Mouse (Mus musculus) myocyte (in vitro differentiated cells): ENCODE measurements around the gene Ankrd13b. TPM values are rescaled to one million over a fixed set of nuclear protein-coding genes. Genes with fewer than 3 reads are reported as not detected.

Experiments
- H3K27me3 ChIP-seq: one replicate; pipeline ENCODE4 v1.6.1; 2011; ENCODE audit not compliant: control insufficient read depth, insufficient read depth, insufficient read length
- H3K36me3 ChIP-seq: one replicate; pipeline ENCODE4 v1.6.1; 2011; ENCODE audit not compliant: control insufficient read depth, insufficient read depth
- H3K4me2 ChIP-seq: one replicate; pipeline ENCODE4 v1.6.1; 2011; ENCODE audit warnings: low read depth, control low read depth
- H3K4me3 ChIP-seq: one replicate; pipeline ENCODE4 v1.5.1; 2011; ENCODE audit warnings: mild to moderate bottlenecking, control low read depth, moderate library complexity
- H3K79me2 ChIP-seq: one replicate; pipeline ENCODE4 v1.6.1; 2011; ENCODE audit not compliant: control insufficient read depth, insufficient read depth
- H3ac ChIP-seq: one replicate; pipeline ENCODE4 v1.6.1; 2011; ENCODE audit not compliant: control insufficient read depth, insufficient read length
- CEBPB ChIP-seq: IDR thresholded peaks from 2 replicates; pipeline ENCODE4 v1.6.1; 2011; ENCODE audit warnings: mild to moderate bottlenecking, moderate library complexity; ENCODE audit not compliant: poor library complexity, insufficient read depth, severe bottlenecking
- E2F4 ChIP-seq: IDR thresholded peaks from one replicate; pipeline ENCODE4 v1.6.1; 2011; ENCODE audit warnings: mild to moderate bottlenecking, control low read depth, moderate library complexity; ENCODE audit not compliant: insufficient read depth
- MAX ChIP-seq: IDR thresholded peaks from one replicate; pipeline ENCODE4 v1.6.1; 2011; ENCODE audit warnings: low read depth, mild to moderate bottlenecking, control low read depth
- MYOD1 ChIP-seq, 3 experiments: IDR thresholded peaks; one replicate each; pipeline ENCODE4 v1.6.1; 2011; ENCODE audit warnings: control low read depth in 2 of 3, low read depth in 2 of 3, mild to moderate bottlenecking in 2 of 3, moderate library complexity in 1 of 3; ENCODE audit not compliant: insufficient read length in 2 of 3, control insufficient read depth in 1 of 3
- MYOG ChIP-seq, 3 experiments: IDR thresholded peaks; one replicate each; pipeline ENCODE4 v1.6.1; 2011; ENCODE audit warnings: control low read depth in 2 of 3, low read depth in 2 of 3, mild to moderate bottlenecking in 2 of 3; ENCODE audit not compliant: insufficient read length in 2 of 3, control insufficient read depth in 1 of 3, insufficient read depth in 1 of 3
- POLR2A ChIP-seq: IDR thresholded peaks from one replicate; pipeline ENCODE4 v1.6.1; 2011; ENCODE audit warnings: low read depth, mild to moderate bottlenecking, control low read depth, moderate library complexity; ENCODE audit not compliant: insufficient read length
- POLR2AphosphoS2 ChIP-seq: IDR thresholded peaks from one replicate; pipeline ENCODE4 v1.6.1; 2011; ENCODE audit warnings: low read depth, control low read depth; ENCODE audit not compliant: insufficient read length
- REST ChIP-seq: IDR thresholded peaks from one replicate; pipeline ENCODE4 v1.6.1; 2011; ENCODE audit warnings: mild to moderate bottlenecking, control low read depth, moderate library complexity; ENCODE audit not compliant: insufficient read depth, insufficient read length
- SRF ChIP-seq: IDR thresholded peaks from one replicate; pipeline ENCODE4 v1.6.1; 2011; ENCODE audit warnings: low read depth; ENCODE audit not compliant: control insufficient read depth, insufficient read length
- TCF12 ChIP-seq: IDR thresholded peaks from one replicate; pipeline ENCODE4 v1.6.1; 2011; ENCODE audit warnings: mild to moderate bottlenecking, control low read depth; ENCODE audit not compliant: poor library complexity, insufficient read depth, severe bottlenecking
- TCF3 ChIP-seq: IDR thresholded peaks from one replicate; pipeline ENCODE4 v1.6.1; 2011; ENCODE audit warnings: low read depth, control low read depth; ENCODE audit not compliant: insufficient read length
- USF1 ChIP-seq: IDR thresholded peaks from one replicate; pipeline ENCODE4 v1.6.1; 2011; ENCODE audit warnings: low read depth, mild to moderate bottlenecking, control low read depth, moderate library complexity
- polyA plus RNA-seq: library from polyadenylated mRNA; unstranded; fragments of >200 nt; fragmentation: generic; extraction: Trizol; gene quantifications from one replicate; pipeline ENCODE4 v1.2.1, GENCODE M21; 2012; ENCODE audit warnings: missing spikeins

Gene Ankrd13b
- polyA plus RNA-seq, 1 experiment = 46.0 TPM

GRCm38 (mm10) chr11:77485229-77485628, 4.2 kb downstream of the Ankrd13b start:
- H3K27me3 ChIP-seq = no peaks in the 10 kb centered on the region
- no peak overlapping the region for H3K4me2 ChIP-seq
- no peak for TF ChIP-seq SRF
- TF ChIP-seq TCF12 = no peak
- no peak for TF ChIP-seq MYOD1 (IDR thresholded peaks at IDR 0.05; ENCODE audit: control insufficient read depth in 1 of 3, insufficient read length in 2 of 3, low read depth in 2 of 3)
- TF ChIP-seq REST = no peak
- TF ChIP-seq POLR2A = no peak
- TF ChIP-seq MYOG (IDR thresholded peaks at IDR 0.05; ENCODE audit: control insufficient read depth in 1 of 3, insufficient read depth in 1 of 3, insufficient read length in 2 of 3, low read depth in 2 of 3) = no peak
- no peak for TF ChIP-seq POLR2AphosphoS2
- no peak for TF ChIP-seq USF1
- TF ChIP-seq E2F4 = no peak
- TF ChIP-seq MAX = no peak
- no peak for TF ChIP-seq CEBPB
- TF ChIP-seq TCF3 = no peak
- no peak overlapping the region for H3ac ChIP-seq
- no peaks in the 10 kb centered on the region for H3K36me3 ChIP-seq
- H3K79me2 ChIP-seq = peaks cover 82% of the 10 kb centered on the region
- no peak overlapping the region for H3K4me3 ChIP-seq

GRCm38 (mm10) chr11:77483510-77484255, 5.8 kb downstream of the Ankrd13b start:
- no peak overlapping the region for H3ac ChIP-seq
- no peaks in the 10 kb centered on the region for H3K36me3 ChIP-seq
- TF ChIP-seq TCF3 = no peak
- TF ChIP-seq E2F4 = no peak
- H3K27me3 ChIP-seq = no peaks in the 10 kb centered on the region
- H3K79me2 ChIP-seq = peaks cover 84% of the 10 kb centered on the region
- H3K4me2 ChIP-seq = peak overlapping the region; percentile 65
- no peak overlapping the region for H3K4me3 ChIP-seq

- Histone ChIP-seq H3K4me2 (peak overlapping the region; percentile 65), H3K36me3 (no peaks in the 10 kb centered on the region), H3ac (no peak overlapping the region), H3K79me2 (peaks cover 79% of the 10 kb centered on the region), H3K27me3 (no peaks in the 10 kb centered on the region), H3K4me3 (no peak overlapping the region)
- TF ChIP-seq MAX (no peak), USF1 (no peak), MYOG (IDR thresholded peaks at IDR 0.05; ENCODE audit: control insufficient read depth in 1 of 3, insufficient read depth in 1 of 3, insufficient read length in 2 of 3, low read depth in 2 of 3) (no peak), TCF3 (no peak), MYOD1 (IDR thresholded peaks at IDR 0.05; ENCODE audit: control insufficient read depth in 1 of 3, insufficient read length in 2 of 3, low read depth in 2 of 3) (no peak), POLR2A (no peak), E2F4 (no peak), REST (no peak), TCF12 (no peak), CEBPB (no peak), POLR2AphosphoS2 (no peak), SRF (no peak)
Observed at GRCm38 (mm10) chr11:77483043-77483442, 6.4 kb downstream of the Ankrd13b start.

GRCm38 (mm10) chr11:77476895-77477294, 12.6 kb downstream of the Ankrd13b start:
- Histone ChIP-seq H3K4me3 (no peak overlapping the region), H3K4me2 (no peak overlapping the region), H3K79me2 (peaks cover 24% of the 10 kb centered on the region), H3K27me3 (no peaks in the 10 kb centered on the region), H3ac (no peak overlapping the region), H3K36me3 (peaks cover 3% of the 10 kb centered on the region)
- TF ChIP-seq USF1 = no peak
- no peak for TF ChIP-seq TCF12
- TF ChIP-seq MAX = no peak
- no peak for TF ChIP-seq MYOG (IDR thresholded peaks at IDR 0.05; ENCODE audit: control insufficient read depth in 1 of 3, insufficient read depth in 1 of 3, insufficient read length in 2 of 3, low read depth in 2 of 3)
- TF ChIP-seq E2F4 = no peak
- no peak for TF ChIP-seq SRF

GRCm38 (mm10) chr11:77476216-77476615, 13.3 kb downstream of the Ankrd13b start:
- peak in 2 of 3 experiments; percentile 29 to 49 for TF ChIP-seq MYOG (IDR thresholded peaks at IDR 0.05; ENCODE audit: control insufficient read depth in 1 of 3, insufficient read depth in 1 of 3, insufficient read length in 2 of 3, low read depth in 2 of 3)
- no peak for TF ChIP-seq TCF12
- no peak for TF ChIP-seq CEBPB
- no peak for TF ChIP-seq E2F4
- TF ChIP-seq MYOD1 (IDR thresholded peaks at IDR 0.05; ENCODE audit: control insufficient read depth in 1 of 3, insufficient read length in 2 of 3, low read depth in 2 of 3) = peak in 1 of 3 experiments; percentile 47
- no peak for TF ChIP-seq USF1
- no peak for TF ChIP-seq SRF
- H3ac ChIP-seq = no peak overlapping the region
- no peaks in the 10 kb centered on the region for H3K27me3 ChIP-seq
- no peak overlapping the region for H3K4me3 ChIP-seq
- H3K36me3 ChIP-seq = peaks cover 4% of the 10 kb centered on the region
- no peak overlapping the region for H3K4me2 ChIP-seq
- peaks cover 18% of the 10 kb centered on the region for H3K79me2 ChIP-seq
